Mouse (Mus musculus): Measurements from ENCODE around the gene Ddx31.

- TF ChIP-seq MAFK (IDR thresholded peaks at IDR 0.05; ENCODE audit: insufficient read depth, low read depth, low read length) (no peak), ZNF384 (IDR thresholded peaks at IDR 0.05; ENCODE audit: low read depth, low read length) (no peak), ZC3H11A (IDR thresholded peaks at IDR 0.05; ENCODE audit: borderline replicate concordance, low read depth, low read length) (no peak), HCFC1 (IDR thresholded peaks at IDR 0.05; ENCODE audit: borderline replicate concordance, insufficient read depth, low read length) (no peak)
Observed at GRCm38 (mm10) chr2:28945388-28945787, 105.2 kb downstream of the Ddx31 start.

Data from ES-E14 (cell line).